Mouse (Mus musculus): ENCODE measurements around the gene Adora3. TPM values are rescaled to one million over a fixed set of nuclear protein-coding genes. Genes with fewer than 3 reads are reported as not detected.

The Adora3 gene
- polyA plus RNA-seq, 1 experiment, result 0.45 TPM

GRCm38 (mm10) chr3:105831584-105831983, 39.1 kb upstream of the Adora3 start:
- no peaks in the 10 kb centered on the region for H3K36me3 ChIP-seq (ENCODE audit: control insufficient read depth, insufficient read depth, low read length, poor library complexity, severe bottlenecking)
- no peak overlapping the region for H3K9ac ChIP-seq (ENCODE audit: low read depth, poor library complexity, severe bottlenecking)
- no peak for TF ChIP-seq POLR2A (IDR thresholded peaks at IDR 0.05; ENCODE audit: insufficient read depth, low read length)
- TF ChIP-seq CTCF (IDR thresholded peaks at IDR 0.05; ENCODE audit: low read depth, low read length), result no peak
- TF ChIP-seq EP300 (IDR thresholded peaks at IDR 0.05; ENCODE audit: insufficient read depth, low read depth, low read length), result no peak
- H3K4me1 ChIP-seq (ENCODE audit: control insufficient read depth, insufficient read depth, low read length), result no peaks in the 10 kb centered on the region
- no peaks in the 10 kb centered on the region for H3K9me3 ChIP-seq (replicated peaks; ENCODE audit: control insufficient read depth, insufficient read depth, low read length, poor library complexity, severe bottlenecking)
- no peaks in the 10 kb centered on the region for H3K27me3 ChIP-seq (ENCODE audit: control insufficient read depth, insufficient read depth, low read length, poor library complexity, severe bottlenecking)
- H3K27ac ChIP-seq (ENCODE audit: insufficient read depth, low read length), result no peak overlapping the region
- no peak overlapping the region for H3K4me3 ChIP-seq (ENCODE audit: low read depth, low read length)

- H3K9me3 ChIP-seq (replicated peaks; ENCODE audit: control insufficient read depth, insufficient read depth, low read length, poor library complexity, severe bottlenecking), result no peaks in the 10 kb centered on the region
- no peak for TF ChIP-seq CTCF (IDR thresholded peaks at IDR 0.05; ENCODE audit: low read depth, low read length)
- TF ChIP-seq EP300 (IDR thresholded peaks at IDR 0.05; ENCODE audit: insufficient read depth, low read depth, low read length), result no peak
- no peak for TF ChIP-seq POLR2A (IDR thresholded peaks at IDR 0.05; ENCODE audit: insufficient read depth, low read length)
- no peak overlapping the region for H3K27ac ChIP-seq (ENCODE audit: insufficient read depth, low read length)
- H3K36me3 ChIP-seq (ENCODE audit: control insufficient read depth, insufficient read depth, low read length, poor library complexity, severe bottlenecking), result no peaks in the 10 kb centered on the region
- H3K9ac ChIP-seq (ENCODE audit: low read depth, poor library complexity, severe bottlenecking), result no peak overlapping the region
- H3K4me1 ChIP-seq (ENCODE audit: control insufficient read depth, insufficient read depth, low read length), result no peaks in the 10 kb centered on the region
- no peaks in the 10 kb centered on the region for H3K27me3 ChIP-seq (ENCODE audit: control insufficient read depth, insufficient read depth, low read length, poor library complexity, severe bottlenecking)
- no peak overlapping the region for H3K4me3 ChIP-seq (ENCODE audit: low read depth, low read length)
These were observed 34.8 kb upstream of the Adora3 start for GRCm38 (mm10) chr3:105835875-105836274.

- H3K27ac ChIP-seq (ENCODE audit: insufficient read depth, low read length), result no peak overlapping the region
- no peak overlapping the region for H3K9ac ChIP-seq (ENCODE audit: low read depth, poor library complexity, severe bottlenecking)
- no peaks in the 10 kb centered on the region for H3K36me3 ChIP-seq (ENCODE audit: control insufficient read depth, insufficient read depth, low read length, poor library complexity, severe bottlenecking)
- TF ChIP-seq EP300 (IDR thresholded peaks at IDR 0.05; ENCODE audit: insufficient read depth, low read depth, low read length) (no peak), CTCF (IDR thresholded peaks at IDR 0.05; ENCODE audit: low read depth, low read length) (no peak), POLR2A (IDR thresholded peaks at IDR 0.05; ENCODE audit: insufficient read depth, low read length) (no peak)
- H3K27me3 ChIP-seq (ENCODE audit: control insufficient read depth, insufficient read depth, low read length, poor library complexity, severe bottlenecking), result no peaks in the 10 kb centered on the region
- H3K9me3 ChIP-seq (replicated peaks; ENCODE audit: control insufficient read depth, insufficient read depth, low read length, poor library complexity, severe bottlenecking), result no peaks in the 10 kb centered on the region
- H3K4me1 ChIP-seq (ENCODE audit: control insufficient read depth, insufficient read depth, low read length), result no peaks in the 10 kb centered on the region
- no peak overlapping the region for H3K4me3 ChIP-seq (ENCODE audit: low read depth, low read length)
These were observed 33.8 kb upstream of the Adora3 start for GRCm38 (mm10) chr3:105836883-105837282.

GRCm38 (mm10) chr3:105838655-105839054, 32.0 kb upstream of the Adora3 start:
- no peaks in the 10 kb centered on the region for H3K4me1 ChIP-seq (ENCODE audit: control insufficient read depth, insufficient read depth, low read length)
- H3K4me3 ChIP-seq (ENCODE audit: low read depth, low read length), result no peak overlapping the region
- no peak overlapping the region for H3K27ac ChIP-seq (ENCODE audit: insufficient read depth, low read length)
- no peaks in the 10 kb centered on the region for H3K27me3 ChIP-seq (ENCODE audit: control insufficient read depth, insufficient read depth, low read length, poor library complexity, severe bottlenecking)
- H3K36me3 ChIP-seq (ENCODE audit: control insufficient read depth, insufficient read depth, low read length, poor library complexity, severe bottlenecking), result no peaks in the 10 kb centered on the region
- H3K9me3 ChIP-seq (replicated peaks; ENCODE audit: control insufficient read depth, insufficient read depth, low read length, poor library complexity, severe bottlenecking), result no peaks in the 10 kb centered on the region
- no peak for TF ChIP-seq POLR2A (IDR thresholded peaks at IDR 0.05; ENCODE audit: insufficient read depth, low read length)
- no peak overlapping the region for H3K9ac ChIP-seq (ENCODE audit: low read depth, poor library complexity, severe bottlenecking)

GRCm38 (mm10) chr3:105839836-105840235, 30.8 kb upstream of the Adora3 start:
- H3K36me3 ChIP-seq (ENCODE audit: control insufficient read depth, insufficient read depth, low read length, poor library complexity, severe bottlenecking), result no peaks in the 10 kb centered on the region
- no peaks in the 10 kb centered on the region for H3K9me3 ChIP-seq (replicated peaks; ENCODE audit: control insufficient read depth, insufficient read depth, low read length, poor library complexity, severe bottlenecking)
- H3K4me1 ChIP-seq (ENCODE audit: control insufficient read depth, insufficient read depth, low read length), result no peaks in the 10 kb centered on the region
- H3K27me3 ChIP-seq (ENCODE audit: control insufficient read depth, insufficient read depth, low read length, poor library complexity, severe bottlenecking), result no peaks in the 10 kb centered on the region
- no peak for TF ChIP-seq CTCF (IDR thresholded peaks at IDR 0.05; ENCODE audit: low read depth, low read length)
- no peak for TF ChIP-seq EP300 (IDR thresholded peaks at IDR 0.05; ENCODE audit: insufficient read depth, low read depth, low read length)
- no peak for TF ChIP-seq POLR2A (IDR thresholded peaks at IDR 0.05; ENCODE audit: insufficient read depth, low read length)
- no peak overlapping the region for H3K4me3 ChIP-seq (ENCODE audit: low read depth, low read length)
- H3K9ac ChIP-seq (ENCODE audit: low read depth, poor library complexity, severe bottlenecking), result no peak overlapping the region
- no peak overlapping the region for H3K27ac ChIP-seq (ENCODE audit: insufficient read depth, low read length)

GRCm38 (mm10) chr3:105846294-105847069, 24.2 kb upstream of the Adora3 start:
- Histone ChIP-seq H3K9me3 (replicated peaks; ENCODE audit: control insufficient read depth, insufficient read depth, low read length, poor library complexity, severe bottlenecking) (no peaks in the 10 kb centered on the region), H3K36me3 (ENCODE audit: control insufficient read depth, insufficient read depth, low read length, poor library complexity, severe bottlenecking) (no peaks in the 10 kb centered on the region), H3K4me3 (ENCODE audit: low read depth, low read length) (no peak overlapping the region), H3K4me1 (ENCODE audit: control insufficient read depth, insufficient read depth, low read length) (no peaks in the 10 kb centered on the region), H3K27me3 (ENCODE audit: control insufficient read depth, insufficient read depth, low read length, poor library complexity, severe bottlenecking) (no peaks in the 10 kb centered on the region), H3K9ac (ENCODE audit: low read depth, poor library complexity, severe bottlenecking) (no peak overlapping the region), H3K27ac (ENCODE audit: insufficient read depth, low read length) (no peak overlapping the region)
- no peak for TF ChIP-seq CTCF (IDR thresholded peaks at IDR 0.05; ENCODE audit: low read depth, low read length)
- no peak for TF ChIP-seq POLR2A (IDR thresholded peaks at IDR 0.05; ENCODE audit: insufficient read depth, low read length)

Data from ES-Bruce4 (cell line).